Mouse (Mus musculus) C2C12 (cell line): ENCODE data around the gene Gucy2c. TPM values are rescaled to one million over a fixed set of nuclear protein-coding genes. Genes with fewer than 3 reads are reported as not detected.

Experiments used
- H3K27me3 ChIP-seq: one replicate; pipeline ENCODE4 v1.6.1; 2011; ENCODE audit not compliant: control insufficient read depth, insufficient read depth, insufficient read length
- H3K36me3 ChIP-seq: one replicate; pipeline ENCODE4 v1.6.1; 2011; ENCODE audit not compliant: control insufficient read depth, insufficient read depth
- H3K4me3 ChIP-seq: one replicate; pipeline ENCODE4 v1.5.1; 2011; ENCODE audit warnings: mild to moderate bottlenecking, control low read depth; ENCODE audit not compliant: poor library complexity, insufficient read depth, severe bottlenecking
- H3K79me2 ChIP-seq: one replicate; pipeline ENCODE4 v1.6.1; 2011; ENCODE audit not compliant: control insufficient read depth, insufficient read depth
- H3K79me3 ChIP-seq: one replicate; pipeline ENCODE4 v1.6.1; 2011; ENCODE audit warnings: low read depth, control low read depth
- H3ac ChIP-seq: one replicate; pipeline ENCODE3; 2011; ENCODE audit warnings: low read depth; ENCODE audit not compliant: control insufficient read depth, insufficient read length
- CEBPB ChIP-seq: IDR thresholded peaks from one replicate; pipeline ENCODE4 v1.6.1; 2011; ENCODE audit warnings: low read depth, mild to moderate bottlenecking, control low read depth, moderate library complexity
- CTCF ChIP-seq: IDR thresholded peaks from one replicate; pipeline ENCODE4 v1.5.1; 2011; ENCODE audit not compliant: control insufficient read depth, insufficient read depth, insufficient read length
- FOSL1 ChIP-seq: IDR thresholded peaks from one replicate; pipeline ENCODE4 v1.8.0; 2011; ENCODE audit warnings: mild to moderate bottlenecking, low read length; ENCODE audit not compliant: poor library complexity, insufficient read depth, severe bottlenecking
- MAX ChIP-seq: IDR thresholded peaks from one replicate; pipeline ENCODE4 v1.6.1; 2011; ENCODE audit warnings: mild to moderate bottlenecking, control low read depth
- MYOD1 ChIP-seq: IDR thresholded peaks from one replicate; pipeline ENCODE4 v1.6.1; 2011; ENCODE audit warnings: low read depth; ENCODE audit not compliant: control insufficient read depth, insufficient read length
- MYOG ChIP-seq: IDR thresholded peaks from one replicate; pipeline ENCODE4 v1.6.1; 2011; ENCODE audit not compliant: control insufficient read depth, insufficient read length; ENCODE audit errors: extremely low read depth
- USF1 ChIP-seq: IDR thresholded peaks from one replicate; pipeline ENCODE4 v1.6.1; 2011; ENCODE audit warnings: low read depth, mild to moderate bottlenecking, control low read depth, moderate library complexity
- polyA plus RNA-seq: library from polyadenylated mRNA; unstranded; fragments of >200 nt; fragmentation: generic; extraction: Trizol; gene quantifications from one replicate; pipeline ENCODE4 v1.2.1, GENCODE M21; 2012; ENCODE audit warnings: missing spikeins

Gene Gucy2c
- polyA plus RNA-seq, 1 experiment = 0.01 TPM

DNA sequence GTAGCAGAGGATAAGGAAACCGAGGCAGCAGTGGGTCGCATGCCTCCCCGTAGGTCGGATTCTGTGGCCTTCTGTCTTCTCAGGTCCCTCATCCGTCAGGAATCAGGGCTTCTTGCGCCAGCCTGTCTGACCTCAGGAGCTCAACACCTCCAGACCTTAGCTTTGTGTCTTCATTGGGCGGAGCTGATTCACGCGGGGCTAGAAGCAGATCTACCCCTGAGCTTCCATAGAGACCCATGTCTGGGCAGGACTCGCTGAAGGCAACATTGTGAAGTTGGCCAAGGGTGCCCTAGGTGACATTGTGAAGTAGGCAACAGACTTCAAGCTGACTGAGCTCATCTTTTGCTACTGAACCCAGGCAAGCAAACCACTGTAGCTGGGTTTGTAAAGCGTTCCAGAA lies 119.5 kb downstream of the Gucy2c start:
- no peaks in the 10 kb centered on the region for H3K27me3 ChIP-seq
- no peak overlapping the region for H3ac ChIP-seq
- no peaks in the 10 kb centered on the region for H3K79me2 ChIP-seq
- no peak for TF ChIP-seq MYOD1
- TF ChIP-seq FOSL1 = no peak
- TF ChIP-seq USF1 = no peak
- no peak for TF ChIP-seq MYOG
- no peak for TF ChIP-seq MAX
- TF ChIP-seq CEBPB = no peak
- no peak for TF ChIP-seq CTCF
- no peak overlapping the region for H3K4me3 ChIP-seq
- no peaks in the 10 kb centered on the region for H3K36me3 ChIP-seq
- H3K79me3 ChIP-seq = no peaks in the 10 kb centered on the region

- H3K4me3 ChIP-seq = no peak within 1 kb of the TSS
- H3K79me3 ChIP-seq = no peaks in the 10 kb centered on the region
- no peaks in the 10 kb centered on the region for H3K36me3 ChIP-seq
- TF ChIP-seq USF1 (no peak), CTCF (no peak), MYOG (no peak), MYOD1 (no peak), FOSL1 (no peak), CEBPB (no peak), MAX (no peak)
- no peaks in the 10 kb centered on the region for H3K79me2 ChIP-seq
- no peak within 1 kb of the TSS for H3ac ChIP-seq
- H3K27me3 ChIP-seq = no peaks in the 10 kb centered on the region
These were observed 119.9 kb downstream of the Gucy2c start, which contains the start of gene Plbd1 for GRCm38 (mm10) chr6:136661706-136662016. TSS of gene Plbd1 (minus strand) at chr6:136661928.

DNA sequence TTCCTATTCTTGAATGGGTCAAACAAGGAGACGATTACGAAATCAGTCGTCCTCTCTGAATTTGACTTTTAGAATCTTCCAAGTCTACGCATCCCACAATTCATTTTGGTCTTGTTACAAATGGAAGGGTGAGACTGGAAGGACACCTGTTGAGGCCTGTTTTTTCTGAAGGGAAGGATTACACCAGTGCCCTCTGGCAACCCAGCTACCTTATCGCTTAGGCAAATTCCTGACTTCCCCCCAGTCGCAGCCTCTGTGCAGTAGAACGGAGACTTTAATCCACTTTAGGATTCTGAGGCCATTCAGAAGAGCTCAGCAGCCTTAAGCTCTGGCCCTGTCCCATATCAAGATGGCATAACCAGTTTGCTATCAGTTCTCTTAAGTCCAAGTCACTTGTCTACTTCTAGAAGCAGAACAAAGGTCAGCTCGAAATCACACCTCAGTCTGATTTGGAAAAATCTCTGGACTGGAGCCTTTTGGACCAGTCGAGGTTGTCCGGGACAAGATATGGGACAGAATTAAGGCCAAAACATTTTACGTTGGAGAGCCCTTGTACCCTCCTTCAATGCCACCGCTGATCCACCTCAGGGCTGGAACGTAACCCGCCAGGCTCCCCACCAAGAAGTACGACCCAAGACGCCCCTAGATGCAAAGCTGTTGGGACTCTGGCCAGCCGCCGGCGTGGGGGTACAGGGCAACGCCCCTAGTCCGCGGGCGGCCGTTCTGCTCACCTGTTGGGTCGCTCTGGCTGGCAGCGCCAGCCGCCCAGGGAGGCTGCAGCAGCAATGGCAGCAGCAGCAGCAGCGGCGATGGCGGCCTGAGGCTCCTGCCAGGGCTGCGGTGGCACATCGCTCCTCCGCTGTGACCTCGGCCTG lies 120.5 kb downstream of the Gucy2c start:
- H3K27me3 ChIP-seq = no peaks in the 10 kb centered on the region
- H3K4me3 ChIP-seq = no peak overlapping the region
- H3ac ChIP-seq = no peak overlapping the region
- no peaks in the 10 kb centered on the region for H3K79me3 ChIP-seq
- no peaks in the 10 kb centered on the region for H3K79me2 ChIP-seq
- no peaks in the 10 kb centered on the region for H3K36me3 ChIP-seq
- no peak for TF ChIP-seq MYOD1
- TF ChIP-seq USF1 = no peak
- TF ChIP-seq FOSL1 = no peak
- no peak for TF ChIP-seq MAX
- no peak for TF ChIP-seq CEBPB
- no peak for TF ChIP-seq MYOG
- no peak for TF ChIP-seq CTCF

GRCm38 (mm10) chr6:136659226-136659625 lies 122.3 kb downstream of the Gucy2c start:
- Histone ChIP-seq H3K4me3 (no peak overlapping the region), H3K27me3 (no peaks in the 10 kb centered on the region), H3K79me2 (no peaks in the 10 kb centered on the region), H3K79me3 (no peaks in the 10 kb centered on the region), H3ac (no peak overlapping the region), H3K36me3 (no peaks in the 10 kb centered on the region)
- TF ChIP-seq USF1 = no peak
- TF ChIP-seq MYOG = no peak
- TF ChIP-seq CTCF = no peak
- TF ChIP-seq MYOD1 = no peak
- TF ChIP-seq FOSL1 = no peak
- no peak for TF ChIP-seq CEBPB
- no peak for TF ChIP-seq MAX

- no peaks in the 10 kb centered on the region for H3K27me3 ChIP-seq
- H3K4me3 ChIP-seq = no peak overlapping the region
- H3K79me2 ChIP-seq = no peaks in the 10 kb centered on the region
- H3K79me3 ChIP-seq = no peaks in the 10 kb centered on the region
- TF ChIP-seq CEBPB (no peak), FOSL1 (no peak), CTCF (no peak), MAX (no peak), MYOG (no peak), MYOD1 (no peak), USF1 (no peak)
- H3ac ChIP-seq = no peak overlapping the region
- no peaks in the 10 kb centered on the region for H3K36me3 ChIP-seq
These were observed 123.3 kb downstream of the Gucy2c start for GRCm38 (mm10) chr6:136658303-136658702.

DNA sequence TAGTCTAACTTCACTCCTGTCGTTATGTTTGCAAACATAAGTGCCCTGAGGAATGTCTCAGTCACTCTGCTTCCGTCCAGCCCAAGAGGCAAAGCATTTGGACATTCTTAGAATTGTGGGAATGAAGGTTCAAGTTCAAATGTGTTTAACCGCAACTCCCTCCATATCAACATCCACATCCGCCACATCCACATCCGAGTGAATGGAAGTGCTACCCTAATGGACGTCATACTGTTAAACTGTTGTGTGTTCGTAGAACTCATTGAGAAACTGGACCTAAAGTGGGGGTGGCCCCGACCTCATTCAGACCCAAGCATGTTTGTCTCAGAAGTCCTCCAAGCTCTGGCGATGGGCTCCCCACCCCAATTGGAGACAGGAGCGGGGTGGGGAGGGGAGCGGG lies 125.8 kb downstream of the Gucy2c start:
- no peaks in the 10 kb centered on the region for H3K36me3 ChIP-seq
- TF ChIP-seq MYOD1 (no peak), CEBPB (no peak), MAX (no peak), MYOG (no peak), CTCF (no peak), USF1 (no peak), FOSL1 (no peak)
- H3K79me3 ChIP-seq = no peaks in the 10 kb centered on the region

More for the DNA sequence above, 125.8 kb downstream of the Gucy2c start:
- H3K79me2 ChIP-seq = no peaks in the 10 kb centered on the region
- no peak overlapping the region for H3K4me3 ChIP-seq
- no peak overlapping the region for H3ac ChIP-seq
- H3K27me3 ChIP-seq = no peaks in the 10 kb centered on the region
